Mouse (Mus musculus) embryonic facial prominence, embryonic 12.5 days (tissue): Measurements from ENCODE around the gene Zwint. TPM values are rescaled to one million over a fixed set of nuclear protein-coding genes. Genes with fewer than 3 reads are reported as not detected.

Experiments used
- ATAC-seq: fragments of 200-750 bp; cut with Nextera tagmentation; 2 replicates; pipeline ENCODE4 v1.8.0; 2017; ENCODE audit not compliant: insufficient number of reproducible peaks, insufficient read depth, low FRiP score, low TSS enrichment
- H3K27ac ChIP-seq: fragments of 300-500 bp; sonication (generic); 2 replicates; pipeline ENCODE4 v1.5.1; 2016; ENCODE audit warnings: mild to moderate bottlenecking
- H3K27me3 ChIP-seq: fragments of 300-500 bp; sonication (generic); 2 replicates; pipeline ENCODE4 v1.6.1; 2016; ENCODE audit warnings: mild to moderate bottlenecking, moderate library complexity
- H3K36me3 ChIP-seq: fragments of 300-500 bp; sonication (generic); 2 replicates; pipeline ENCODE4 v1.6.1; 2016; ENCODE audit warnings: mild to moderate bottlenecking
- H3K4me1 ChIP-seq: fragments of 300-500 bp; sonication (generic); 2 replicates; pipeline ENCODE4 v1.6.1; 2016
- H3K4me2 ChIP-seq: fragments of 300-500 bp; sonication (generic); replicated peaks from 2 replicates; pipeline ENCODE4 v1.6.1; 2016; ENCODE audit warnings: mild to moderate bottlenecking, moderate library complexity
- H3K4me3 ChIP-seq: fragments of 300-500 bp; sonication (generic); 2 replicates; pipeline ENCODE4 v1.5.1; 2016; ENCODE audit warnings: mild to moderate bottlenecking
- H3K9ac ChIP-seq: fragments of 300-500 bp; sonication (generic); 2 replicates; pipeline ENCODE4 v1.6.1; 2016; ENCODE audit warnings: mild to moderate bottlenecking, moderate library complexity
- H3K9me3 ChIP-seq: fragments of 300-500 bp; sonication (generic); 2 replicates; pipeline ENCODE4 v1.6.1; 2016; ENCODE audit warnings: mild to moderate bottlenecking, moderate library complexity
- WGBS: fragments of 180-500 bp; shearing (Covaris S2); methylation state at CpG from one replicate; pipeline ENCODE4 v1.1.7; 2016; 5-methylcytosine and 5-hydroxymethylcytosine counted together
- polyA plus RNA-seq: library from polyadenylated mRNA; unstranded; fragments of >200 nt; fragmentation: Nextera tagmentation; extraction: Ambion mirVana; gene quantifications from 2 replicates; pipeline ENCODE4 v1.2.1, GENCODE M21; 2016

Gene Zwint
- 303 and 304 TPM in 2 replicates for polyA plus RNA-seq

DNA sequence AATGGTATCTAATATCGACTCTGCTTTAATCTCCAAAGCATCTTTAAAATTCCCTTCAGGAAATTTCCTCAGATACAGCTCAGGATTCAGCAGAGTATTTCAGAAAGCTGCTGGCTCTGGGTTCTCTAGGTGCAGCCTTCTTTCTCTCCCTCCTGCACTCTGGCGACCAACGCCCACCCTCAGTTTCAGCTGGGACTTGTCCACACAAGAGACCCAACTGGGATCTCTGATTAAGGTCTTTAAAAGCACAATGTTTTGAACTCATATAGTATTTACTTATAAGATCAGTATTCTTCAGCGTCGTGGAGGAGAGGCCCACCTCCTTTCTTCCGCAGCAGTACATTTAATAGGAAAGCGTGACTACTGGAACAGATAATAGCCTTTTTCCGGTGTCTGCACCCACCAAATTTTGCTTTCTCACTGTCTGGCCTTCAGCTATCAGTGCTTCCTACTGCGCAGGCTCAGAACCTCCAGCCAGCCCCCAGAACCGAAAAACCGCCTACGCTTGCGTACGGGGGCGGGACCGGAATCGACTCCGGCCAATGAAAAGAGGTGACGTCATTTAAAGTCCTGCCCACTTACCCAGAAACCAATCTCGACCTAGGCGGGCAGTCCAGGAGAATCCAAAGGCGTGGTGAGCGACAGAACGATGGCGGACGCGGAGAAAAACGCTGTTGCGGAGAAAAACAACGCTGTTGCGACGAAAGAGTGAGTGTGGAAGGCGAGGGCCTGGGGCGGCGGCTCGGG is at the start of gene Zwint:
TSS of gene Zwint (plus strand) at position 576 of the 747 bp plus-strand sequence.
- ATAC-seq, result peak; percentile 97
- Histone ChIP-seq H3K4me3 (peak within 1 kb of the TSS; percentile 84), H3K9ac (peak within 1 kb of the TSS; percentile 75), H3K36me3 (peaks cover 27% of the 10 kb centered on the region), H3K9me3 (no peaks in the 10 kb centered on the region), H3K27ac (peak within 1 kb of the TSS; percentile 92), H3K4me2 (peak within 1 kb of the TSS; percentile 72), H3K27me3 (no peaks in the 10 kb centered on the region), H3K4me1 (peaks cover 17% of the 10 kb centered on the region)
- 3% methylated on average over 36 of the region's 36 CpGs for WGBS

DNA sequence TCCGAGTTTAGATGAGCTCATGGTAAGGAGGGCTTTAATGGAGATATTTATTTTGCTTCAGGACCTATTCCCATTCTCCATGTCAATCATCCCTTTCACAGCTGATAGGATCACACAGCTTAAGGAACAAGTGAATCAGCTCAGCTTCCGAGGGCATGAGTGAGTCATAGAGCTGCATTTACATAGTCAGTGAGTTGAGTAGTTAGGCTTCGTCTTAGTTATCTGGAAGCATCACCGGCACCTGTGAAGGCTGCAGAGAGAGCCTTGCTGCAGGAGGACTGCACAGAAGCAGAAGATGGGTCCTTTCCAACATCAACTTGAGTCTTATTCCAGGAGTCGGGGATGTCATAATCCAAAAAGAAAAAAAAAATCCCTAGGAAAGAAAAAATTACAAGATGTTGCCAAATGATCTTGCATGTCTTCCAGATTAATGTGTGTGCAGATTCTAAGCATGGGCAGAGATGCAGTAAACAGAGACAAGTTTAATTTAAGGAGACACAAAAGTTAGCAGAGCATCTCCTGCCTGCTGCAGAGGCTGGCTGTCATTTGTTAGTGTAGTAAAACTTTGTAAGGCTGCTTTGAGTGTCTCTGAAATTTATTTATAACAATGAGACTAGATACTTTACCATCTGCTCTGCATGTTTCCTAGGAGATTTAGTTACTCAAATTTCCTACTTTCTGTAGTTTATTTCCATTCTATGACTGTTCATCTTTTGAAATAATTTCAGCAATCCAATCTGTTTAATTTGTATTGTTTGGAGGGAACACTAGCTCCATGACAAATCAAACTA is 41.3 kb upstream of the Zwint start:
- Histone ChIP-seq H3K9ac (no peak overlapping the region), H3K9me3 (no peaks in the 10 kb centered on the region), H3K4me2 (no peak overlapping the region), H3K27me3 (no peaks in the 10 kb centered on the region), H3K4me1 (no peaks in the 10 kb centered on the region), H3K4me3 (no peak overlapping the region), H3K36me3 (no peaks in the 10 kb centered on the region), H3K27ac (no peak overlapping the region)
- WGBS, result 83% methylated on average over 5 of the region's 5 CpGs
- no peak for ATAC-seq

DNA sequence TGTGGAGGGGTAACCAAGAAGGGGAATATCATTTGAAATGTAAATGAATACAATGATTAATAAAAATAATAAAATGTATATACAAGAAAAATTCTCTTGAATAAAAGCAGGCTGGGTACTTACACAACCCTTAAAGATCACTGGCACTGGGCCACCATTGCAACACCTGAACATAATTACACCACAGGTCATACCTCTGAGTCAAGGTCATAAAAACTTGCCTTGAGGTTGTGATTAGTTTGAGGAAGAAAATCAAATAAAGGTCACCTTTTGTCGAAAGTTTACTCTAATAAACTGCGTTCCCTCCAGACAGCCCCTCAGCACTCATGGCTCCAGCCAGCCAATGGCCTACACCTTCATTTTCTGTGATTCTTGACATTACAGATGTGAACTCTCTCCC is 38.5 kb upstream of the Zwint start:
- Histone ChIP-seq H3K36me3 (no peaks in the 10 kb centered on the region), H3K4me2 (no peak overlapping the region), H3K4me3 (no peak overlapping the region), H3K27ac (no peak overlapping the region), H3K9ac (no peak overlapping the region), H3K27me3 (no peaks in the 10 kb centered on the region), H3K4me1 (no peaks in the 10 kb centered on the region), H3K9me3 (no peaks in the 10 kb centered on the region)
- no peak for ATAC-seq
- 46% methylated on average over 2 of the region's 2 CpGs for WGBS

DNA sequence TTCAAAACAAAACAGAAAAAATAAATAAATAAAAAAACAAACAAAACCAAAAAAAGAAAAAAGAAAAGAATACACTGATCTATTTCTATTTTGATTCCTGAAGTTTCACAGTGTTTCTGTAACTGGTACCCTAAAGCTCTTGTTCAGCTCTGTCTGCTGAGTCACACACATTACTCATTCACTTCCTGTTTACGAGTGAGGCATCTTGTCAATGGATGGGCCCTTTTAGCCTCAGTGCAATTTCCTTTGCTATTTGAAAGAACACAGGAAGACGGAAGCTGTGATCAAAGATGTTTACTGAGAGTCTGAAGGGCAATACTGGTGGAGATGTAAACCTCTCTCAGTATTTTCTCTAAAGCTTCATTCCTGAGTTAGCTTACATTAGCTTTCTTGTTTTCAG is 34.1 kb upstream of the Zwint start:
- WGBS, result 44% methylated on average over 2 of the region's 2 CpGs
- Histone ChIP-seq H3K36me3 (no peaks in the 10 kb centered on the region), H3K4me1 (no peaks in the 10 kb centered on the region), H3K9me3 (no peaks in the 10 kb centered on the region), H3K27me3 (no peaks in the 10 kb centered on the region), H3K4me2 (no peak overlapping the region), H3K9ac (no peak overlapping the region), H3K4me3 (no peak overlapping the region), H3K27ac (no peak overlapping the region)
- ATAC-seq, result no peak

DNA sequence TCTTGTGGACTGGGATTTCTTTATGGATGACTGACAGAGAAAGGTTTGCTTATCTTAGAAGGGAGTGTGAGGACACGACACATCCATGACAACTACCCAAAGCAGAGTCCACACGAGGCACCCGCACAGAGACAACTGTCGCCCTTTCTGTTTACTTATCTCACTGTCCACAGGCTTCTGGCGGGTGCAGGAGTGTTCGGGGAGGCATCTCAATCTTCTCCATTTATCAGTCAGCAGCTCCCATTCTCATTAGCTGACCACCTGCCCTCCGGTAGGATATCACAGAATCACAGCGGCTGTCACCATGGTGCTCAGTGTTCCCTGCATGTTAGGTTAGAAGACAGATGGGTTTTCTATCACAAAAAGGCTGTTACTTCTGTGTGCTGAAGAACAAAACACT is 31.1 kb upstream of the Zwint start:
- Histone ChIP-seq H3K9ac (no peak overlapping the region), H3K9me3 (no peaks in the 10 kb centered on the region), H3K4me3 (no peak overlapping the region), H3K4me1 (no peaks in the 10 kb centered on the region), H3K36me3 (no peaks in the 10 kb centered on the region), H3K27me3 (no peaks in the 10 kb centered on the region), H3K27ac (no peak overlapping the region), H3K4me2 (no peak overlapping the region)
- no peak for ATAC-seq
- 76% methylated on average over 8 of the region's 8 CpGs for WGBS

DNA sequence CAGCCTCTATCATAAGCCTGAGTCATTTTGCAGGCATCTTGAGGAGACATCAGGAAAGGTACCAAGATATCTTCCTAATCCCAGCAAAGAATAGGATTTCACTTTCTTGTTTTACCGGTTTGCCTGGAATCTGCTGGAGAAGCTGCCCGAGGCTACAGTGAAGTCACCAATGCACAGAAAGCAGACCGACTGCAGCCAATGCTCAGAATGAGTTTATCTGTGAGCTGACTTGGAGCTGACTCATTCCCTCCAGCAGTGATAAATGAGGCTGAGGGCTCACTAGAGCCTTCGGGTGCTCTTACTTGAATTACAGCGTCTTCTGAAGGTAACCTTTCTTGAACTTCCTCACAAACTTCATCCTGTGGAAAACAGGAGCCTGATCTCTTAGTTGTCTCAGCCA is 20.5 kb upstream of the Zwint start:
- Histone ChIP-seq H3K4me2 (no peak overlapping the region), H3K36me3 (no peaks in the 10 kb centered on the region), H3K9ac (no peak overlapping the region), H3K4me3 (no peak overlapping the region), H3K27me3 (no peaks in the 10 kb centered on the region), H3K9me3 (no peaks in the 10 kb centered on the region), H3K27ac (no peak overlapping the region), H3K4me1 (peaks cover 3% of the 10 kb centered on the region; the same call in 1 of the 2 replicates)
- WGBS, result 41% methylated on average over 5 of the region's 5 CpGs
- no peak for ATAC-seq

DNA sequence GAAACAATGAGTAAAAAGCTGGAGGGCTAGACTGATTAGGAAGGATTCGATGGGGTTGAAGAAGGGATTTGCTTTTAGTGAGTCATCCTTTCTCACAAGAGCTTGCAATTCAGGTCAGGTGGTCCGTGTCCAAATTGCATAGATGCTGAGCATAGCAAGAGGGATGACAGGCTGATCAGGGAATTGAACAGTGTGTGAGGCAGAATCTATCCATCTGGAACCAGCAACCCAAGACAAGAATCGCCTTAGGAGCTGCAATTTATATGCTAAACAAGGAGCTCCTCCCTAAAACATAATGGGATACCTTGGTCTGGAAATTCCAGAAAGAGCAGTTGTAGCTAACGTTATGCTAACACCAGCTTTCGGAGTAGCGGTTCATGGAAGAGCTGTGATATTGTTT is 3.8 kb upstream of the Zwint start:
- H3K4me2 ChIP-seq, result no peak overlapping the region
- H3K36me3 ChIP-seq, result no peaks in the 10 kb centered on the region
- WGBS, result 61% methylated on average over 6 of the region's 6 CpGs

DNA sequence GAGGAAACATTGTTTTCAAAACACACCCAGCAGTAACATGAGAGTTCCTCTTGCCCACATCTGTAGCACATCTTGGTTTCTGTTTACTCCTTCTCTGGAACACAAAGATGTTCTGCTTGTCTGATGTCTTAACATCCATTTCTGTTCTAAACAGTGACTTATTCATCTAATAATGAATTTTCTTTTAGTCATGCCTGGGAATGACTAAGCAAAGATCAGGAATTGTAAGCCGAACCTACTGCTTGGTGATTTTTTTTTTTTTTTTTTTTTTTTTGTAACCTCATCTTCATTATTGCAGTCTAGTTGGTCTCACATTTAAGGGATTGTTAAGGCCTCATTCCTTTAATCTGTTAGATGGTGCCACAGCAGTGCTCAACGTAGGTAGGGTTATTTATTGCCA is 848 bp upstream of the Zwint start:
- 83% methylated on average over 2 of the region's 2 CpGs for WGBS
- Histone ChIP-seq H3K27ac (peak overlapping the region; percentile 92; the same call in 1 of the 2 replicates), H3K4me1 (peaks cover 17% of the 10 kb centered on the region), H3K36me3 (peaks cover 22% of the 10 kb centered on the region), H3K9ac (no peak overlapping the region), H3K4me2 (peak overlapping the region; percentile 52), H3K4me3 (no peak overlapping the region), H3K27me3 (no peaks in the 10 kb centered on the region), H3K9me3 (no peaks in the 10 kb centered on the region)
- ATAC-seq, result no peak

More for the DNA sequence above, 3.8 kb upstream of the Zwint start:
- no peaks in the 10 kb centered on the region for H3K27me3 ChIP-seq
- no peak overlapping the region for H3K27ac ChIP-seq
- no peak overlapping the region for H3K9ac ChIP-seq
- H3K4me3 ChIP-seq, result no peak overlapping the region
- no peaks in the 10 kb centered on the region for H3K9me3 ChIP-seq
- peaks cover 9% of the 10 kb centered on the region for H3K4me1 ChIP-seq
- ATAC-seq, result no peak

DNA sequence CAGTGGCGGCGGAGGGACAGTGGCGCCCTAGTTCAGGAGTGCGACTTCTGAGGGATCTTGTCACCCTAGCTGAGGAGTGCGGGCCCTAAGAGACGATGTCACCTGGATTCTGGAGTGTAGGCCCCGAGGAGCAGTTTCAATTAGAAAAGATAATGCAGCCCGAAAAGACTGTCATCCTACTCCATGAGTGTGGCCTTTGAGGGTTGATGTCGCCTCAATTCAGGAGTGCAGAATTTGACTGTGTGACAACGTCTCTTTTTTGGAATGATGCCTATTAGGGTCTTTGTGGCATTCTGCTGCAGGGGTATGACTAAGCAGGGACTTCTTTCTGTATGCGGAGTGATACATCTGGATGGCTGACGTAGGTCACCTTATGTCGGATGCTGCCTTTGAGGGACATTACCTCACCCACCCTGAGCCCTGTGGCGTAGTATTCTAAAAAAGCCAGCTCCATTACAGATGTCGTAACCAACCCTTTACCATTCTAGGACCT is 418 bp downstream of the Zwint start:
- Histone ChIP-seq H3K4me3 (peak overlapping the region; percentile 84), H3K27ac (peak overlapping the region; percentile 92), H3K4me2 (peak overlapping the region; percentile 72), H3K27me3 (no peaks in the 10 kb centered on the region), H3K9ac (peak overlapping the region; percentile 75), H3K36me3 (peaks cover 31% of the 10 kb centered on the region), H3K9me3 (no peaks in the 10 kb centered on the region), H3K4me1 (peaks cover 17% of the 10 kb centered on the region)
- peak; percentile 67 for ATAC-seq
- WGBS, result 1% methylated on average over 15 of the region's 15 CpGs

DNA sequence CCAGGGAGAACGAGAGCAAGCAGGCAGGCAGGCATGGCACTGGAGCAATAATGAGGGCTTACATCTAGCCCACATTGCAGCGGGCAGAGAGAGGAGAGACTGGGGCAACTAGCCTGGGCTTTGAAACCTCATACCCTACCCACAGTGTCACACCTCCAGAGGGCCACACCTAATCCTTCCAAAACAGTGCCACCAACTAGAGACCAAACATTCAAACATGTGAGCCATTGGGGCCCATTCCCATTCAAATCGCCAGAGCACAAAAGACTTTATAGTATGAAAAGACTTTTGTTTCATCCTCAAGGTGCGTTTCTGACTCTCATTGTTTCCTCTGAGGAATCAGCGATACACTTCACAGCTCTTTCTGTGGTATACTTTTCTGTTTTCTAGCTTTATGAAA is 4.6 kb downstream of the Zwint start:
- Histone ChIP-seq H3K27me3 (no peaks in the 10 kb centered on the region), H3K36me3 (peaks cover 60% of the 10 kb centered on the region), H3K4me2 (no peak overlapping the region), H3K27ac (no peak overlapping the region), H3K9me3 (no peaks in the 10 kb centered on the region), H3K9ac (no peak overlapping the region), H3K4me1 (peaks cover 15% of the 10 kb centered on the region), H3K4me3 (no peak overlapping the region)
- ATAC-seq, result no peak
- 95% methylated on average over 5 of the region's 5 CpGs for WGBS

DNA sequence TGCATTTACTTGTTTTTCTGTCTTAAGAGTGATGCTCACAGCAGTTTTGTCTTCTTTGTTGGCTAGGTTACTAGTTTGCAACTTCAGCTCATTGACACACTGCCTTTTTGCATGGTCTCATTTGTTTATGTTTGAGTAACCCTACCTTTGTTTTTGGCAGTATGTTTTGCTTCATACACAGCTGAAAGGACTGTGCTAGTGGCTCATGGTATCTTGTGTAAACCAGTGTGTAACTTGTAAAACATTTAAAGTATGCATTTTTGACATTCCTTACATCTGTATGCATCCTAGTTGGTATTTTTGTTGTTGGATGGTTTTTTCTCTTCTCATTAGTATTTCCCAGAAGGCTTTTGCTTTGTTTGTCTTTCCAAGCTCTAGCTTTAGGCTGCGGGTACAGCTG is 5.7 kb downstream of the Zwint start:
- no peak overlapping the region for H3K27ac ChIP-seq
- WGBS, result 95% methylated on average over 1 of the region's 1 CpGs
- H3K36me3 ChIP-seq, result peaks cover 62% of the 10 kb centered on the region
- no peak overlapping the region for H3K4me2 ChIP-seq
- no peaks in the 10 kb centered on the region for H3K9me3 ChIP-seq
- H3K9ac ChIP-seq, result no peak overlapping the region
- no peak for ATAC-seq
- H3K4me1 ChIP-seq, result peaks cover 13% of the 10 kb centered on the region
- no peaks in the 10 kb centered on the region for H3K27me3 ChIP-seq
- H3K4me3 ChIP-seq, result no peak overlapping the region

DNA sequence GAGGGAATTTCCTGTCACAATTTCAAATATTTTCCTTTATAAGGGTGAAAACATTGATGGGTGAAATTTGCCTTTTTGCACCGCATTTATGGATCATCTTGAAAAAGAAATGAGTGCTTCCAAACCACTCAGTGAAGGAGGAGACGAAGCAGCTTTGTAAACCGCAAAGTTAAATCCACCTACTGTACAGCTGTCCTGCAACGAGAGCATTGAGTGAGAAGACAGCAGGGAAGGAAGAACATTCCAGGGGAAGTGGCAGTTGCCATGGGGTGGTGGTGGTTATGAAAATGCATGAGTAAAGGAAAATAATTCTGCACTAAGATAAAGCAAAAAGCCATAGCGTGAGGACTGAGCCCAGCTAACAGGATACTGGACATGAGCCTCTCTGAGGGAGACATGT is 13.2 kb downstream of the Zwint start:
- no peak overlapping the region for H3K9ac ChIP-seq
- no peaks in the 10 kb centered on the region for H3K4me1 ChIP-seq
- H3K4me3 ChIP-seq, result no peak overlapping the region
- H3K36me3 ChIP-seq, result peaks cover 19% of the 10 kb centered on the region
- no peaks in the 10 kb centered on the region for H3K9me3 ChIP-seq
- H3K4me2 ChIP-seq, result no peak overlapping the region
- no peak for ATAC-seq
- 93% methylated on average over 5 of the region's 5 CpGs for WGBS
- H3K27me3 ChIP-seq, result no peaks in the 10 kb centered on the region
- H3K27ac ChIP-seq, result no peak overlapping the region
